Mouse (Mus musculus) midbrain, postnatal 0 days (tissue): ENCODE results near the gene Gm3106. TPM values are rescaled to one million over a fixed set of nuclear protein-coding genes. Genes with fewer than 3 reads are reported as not detected.
"Not testable (repeated sequence)": the region's sequence is repeated elsewhere in the genome, so short reads cannot be mapped to it uniquely, and the experiment has no call there.

Experiments used
- ATAC-seq: fragments of 200-750 bp; cut with Nextera tagmentation; 2 replicates; pipeline ENCODE4 v1.8.0; 2017; ENCODE audit warnings: moderate number of reproducible peaks, mild to moderate bottlenecking, moderate TSS enrichment, moderate library complexity; ENCODE audit not compliant: low FRiP score
- DNase-seq: peaks from one replicate; pipeline ENCODE4 v3.0.0-alpha.2; 2015; ENCODE audit warnings: low spot score
- H3K27ac ChIP-seq: fragments of 300-500 bp; sonication (generic); 2 replicates; pipeline ENCODE4 v1.5.1; 2014; ENCODE audit warnings: low read depth, mild to moderate bottlenecking, low read length, mixed read lengths
- H3K27me3 ChIP-seq: fragments of 300-500 bp; sonication (generic); 2 replicates; pipeline ENCODE4 v1.6.1; 2014; ENCODE audit warnings: low read length, control low read depth, mixed read lengths; ENCODE audit not compliant: insufficient read depth
- H3K36me3 ChIP-seq: fragments of 300-500 bp; sonication (generic); 2 replicates; pipeline ENCODE4 v1.6.1; 2014; ENCODE audit warnings: low read length, control low read depth, mixed read lengths; ENCODE audit not compliant: insufficient read depth
- H3K4me1 ChIP-seq: fragments of 300-500 bp; sonication (generic); 2 replicates; pipeline ENCODE4 v1.6.1; 2014; ENCODE audit warnings: mild to moderate bottlenecking, control low read depth, antibody characterized with exemption, low read length, mixed read lengths; ENCODE audit not compliant: insufficient read depth
- H3K4me2 ChIP-seq: fragments of 300-500 bp; sonication (generic); 2 replicates; pipeline ENCODE4 v1.6.1; 2014; ENCODE audit warnings: low read depth, mild to moderate bottlenecking, low read length, mixed read lengths; ENCODE audit not compliant: poor library complexity, severe bottlenecking
- H3K4me3 ChIP-seq: fragments of 300-500 bp; sonication (generic); 2 replicates; pipeline ENCODE4 v1.5.1; 2014; ENCODE audit warnings: low read depth, mild to moderate bottlenecking, low read length, moderate library complexity
- H3K9ac ChIP-seq: fragments of 300-500 bp; sonication (generic); replicated peaks from 2 replicates; pipeline ENCODE4 v1.6.1; 2014; ENCODE audit warnings: mild to moderate bottlenecking, low read length, moderate library complexity, mixed read lengths; ENCODE audit not compliant: poor library complexity, severe bottlenecking
- H3K9me3 ChIP-seq: fragments of 300-500 bp; sonication (generic); 2 replicates; pipeline ENCODE4 v1.6.1; 2016; ENCODE audit warnings: low read length, control low read depth
- WGBS: fragments of 180-500 bp; shearing (Covaris S2); extraction: QIAGEN DNeasy Blood & Tissue Kit; methylation state at CpG from one replicate; pipeline ENCODE4 v1.1.7; 2014; 5-methylcytosine and 5-hydroxymethylcytosine counted together
- polyA plus RNA-seq: library from polyadenylated mRNA; unstranded; fragments of >200 nt; fragmentation: Nextera tagmentation; extraction: Ambion mirVana; gene quantifications from 2 replicates; pipeline ENCODE4 v1.2.1, GENCODE M21; 2015
- total RNA-seq: library from RNA; depleted of rRNA; stranded (reverse); fragments of >200 nt; gene quantifications from 2 replicates; pipeline ENCODE4 v1.2.3, GENCODE M21; 2014; rRNA removed

Gene Gm3106
- total RNA-seq, result not detected in 2 replicates
- not detected in 2 replicates for polyA plus RNA-seq

DNA sequence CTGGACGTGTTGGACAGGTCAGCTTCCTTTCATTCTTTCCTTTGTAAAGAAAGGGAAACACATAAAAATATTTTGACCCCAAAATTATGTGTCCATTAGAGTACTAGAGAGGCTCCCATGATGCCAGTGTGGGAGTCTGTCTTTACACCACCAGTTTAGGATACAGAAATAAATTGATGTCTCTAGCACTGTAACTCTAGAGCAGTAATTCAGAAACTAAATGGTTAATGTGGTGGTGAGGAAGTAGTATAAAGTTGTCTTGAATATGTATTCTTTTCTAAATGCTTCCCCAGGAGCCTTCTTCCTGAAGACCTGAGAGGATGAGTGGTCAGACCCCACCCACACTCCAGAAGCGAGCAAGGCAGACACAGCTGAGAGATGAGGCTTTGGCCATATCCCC, at the start of gene Gm3106:
Gm3106 (plus strand) TSS at position 301 of the 400 bp plus-strand sequence.
- H3K4me1 ChIP-seq, DNase-seq, H3K4me3 ChIP-seq, H3K36me3 ChIP-seq, ATAC-seq, H3K4me2 ChIP-seq, H3K27me3 ChIP-seq, H3K9ac ChIP-seq, H3K9me3 ChIP-seq, H3K27ac ChIP-seq: not testable (repeated sequence)
- WGBS, result no CpG with 5 or more reads among the region's 2 CpGs

Other genes with a start within 250 kb of the Gm3106 start
- not detected in 2 replicates for gene BC061212, start 147.5 kb upstream of the Gm3106 start, total RNA-seq
- gene BC061212, start 147.5 kb upstream of the Gm3106 start, polyA plus RNA-seq, result not detected in 2 replicates
- not detected in 2 replicates for gene Gm6351, start 141.6 kb upstream of the Gm3106 start, total RNA-seq
- not detected in 2 replicates for gene Gm6351, start 141.6 kb upstream of the Gm3106 start, polyA plus RNA-seq
- not detected in 2 replicates for gene A430089I19Rik, start 88.8 kb downstream of the Gm3106 start, total RNA-seq
- not detected in 2 replicates for gene A430089I19Rik, start 88.8 kb downstream of the Gm3106 start, polyA plus RNA-seq
- gene Gm6502, start 96.4 kb downstream of the Gm3106 start, total RNA-seq, result not detected in 2 replicates
- gene Gm6502, start 96.4 kb downstream of the Gm3106 start, polyA plus RNA-seq, result not detected in 2 replicates
- gene AA792892, start 121.7 kb downstream of the Gm3106 start, total RNA-seq, result not detected in 2 replicates
- gene AA792892, start 121.7 kb downstream of the Gm3106 start, polyA plus RNA-seq, result not detected in 2 replicates
- not detected in 2 replicates for gene Gm7682, start 227.8 kb downstream of the Gm3106 start, total RNA-seq
- not detected in 2 replicates for gene Gm7682, start 227.8 kb downstream of the Gm3106 start, polyA plus RNA-seq